Mouse (Mus musculus): Measurements from ENCODE around the gene Zfp687. TPM values are rescaled to one million over a fixed set of nuclear protein-coding genes. Genes with fewer than 3 reads are reported as not detected.

Zfp687 gene
- total RNA-seq, 1 experiment from 2014 or later, result 29.0 TPM

DNA sequence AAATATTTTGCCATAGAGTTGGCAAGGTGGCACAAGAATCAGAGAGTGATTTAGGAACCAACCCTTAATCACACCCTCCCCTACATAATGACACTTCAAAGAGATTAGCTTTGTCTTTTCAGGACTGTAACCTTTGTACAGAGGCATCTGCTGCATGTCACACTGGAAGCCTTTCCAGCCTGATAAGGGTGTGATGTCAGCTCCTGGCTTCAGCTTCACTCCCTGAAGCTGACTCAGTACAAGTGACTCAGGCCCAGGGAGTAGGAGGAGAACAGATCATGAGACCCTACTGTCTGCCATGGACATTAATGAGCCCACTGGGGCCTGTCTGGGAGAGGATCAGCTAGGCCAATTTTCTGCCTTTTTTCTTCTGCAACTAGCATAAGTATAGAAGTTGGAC, 27.7 kb downstream of the Zfp687 start:
- no peak; a peak in 1 of 4 replicates for ATAC-seq (replicated peaks in 1 of 2; ENCODE audit: insufficient read depth in 1 of 2, low FRiP score in 2 of 2, low TSS enrichment in 1 of 2, low read depth in 1 of 2, poor library complexity in 2 of 2, severe bottlenecking in 2 of 2)

DNA sequence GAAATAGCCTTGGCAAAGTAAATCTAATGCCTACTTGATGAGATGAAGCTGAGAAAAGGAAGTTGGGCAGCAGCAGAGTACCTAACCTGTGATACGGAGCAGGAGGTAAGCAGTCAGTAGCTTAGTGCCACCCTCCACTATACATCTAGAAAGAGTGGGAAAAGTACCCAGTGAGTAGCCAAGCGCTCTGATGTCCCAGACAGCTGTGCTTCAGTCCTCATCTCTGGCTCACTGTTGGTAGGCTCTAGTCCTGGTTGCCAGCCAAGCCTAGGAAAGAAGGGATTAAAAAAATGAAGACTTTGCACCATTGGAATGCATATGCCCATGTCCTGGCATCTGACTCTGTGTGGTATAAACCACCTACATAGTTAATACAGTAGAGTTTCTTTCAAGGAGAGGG, 29.7 kb downstream of the Zfp687 start:
- ATAC-seq (replicated peaks in 1 of 2; ENCODE audit: insufficient read depth in 1 of 2, low FRiP score in 2 of 2, low TSS enrichment in 1 of 2, low read depth in 1 of 2, poor library complexity in 2 of 2, severe bottlenecking in 2 of 2), result no peak

- no peak for ATAC-seq (replicated peaks in 1 of 2; ENCODE audit: insufficient read depth in 1 of 2, low FRiP score in 2 of 2, low TSS enrichment in 1 of 2, low read depth in 1 of 2, poor library complexity in 2 of 2, severe bottlenecking in 2 of 2)
Measured at GRCm38 (mm10) chr3:94984312-94984711, 30.9 kb downstream of the Zfp687 start.

GRCm38 (mm10) chr3:94974528-94975422, 40.5 kb downstream of the Zfp687 start, which contains the start of gene Pi4kb:
Gene Pi4kb, plus strand, starts transcription at chr3:94974731.
- peak; percentile 83 to 88 for ATAC-seq (replicated peaks in 1 of 2; ENCODE audit: insufficient read depth in 1 of 2, low FRiP score in 2 of 2, low TSS enrichment in 1 of 2, low read depth in 1 of 2, poor library complexity in 2 of 2, severe bottlenecking in 2 of 2)

DNA sequence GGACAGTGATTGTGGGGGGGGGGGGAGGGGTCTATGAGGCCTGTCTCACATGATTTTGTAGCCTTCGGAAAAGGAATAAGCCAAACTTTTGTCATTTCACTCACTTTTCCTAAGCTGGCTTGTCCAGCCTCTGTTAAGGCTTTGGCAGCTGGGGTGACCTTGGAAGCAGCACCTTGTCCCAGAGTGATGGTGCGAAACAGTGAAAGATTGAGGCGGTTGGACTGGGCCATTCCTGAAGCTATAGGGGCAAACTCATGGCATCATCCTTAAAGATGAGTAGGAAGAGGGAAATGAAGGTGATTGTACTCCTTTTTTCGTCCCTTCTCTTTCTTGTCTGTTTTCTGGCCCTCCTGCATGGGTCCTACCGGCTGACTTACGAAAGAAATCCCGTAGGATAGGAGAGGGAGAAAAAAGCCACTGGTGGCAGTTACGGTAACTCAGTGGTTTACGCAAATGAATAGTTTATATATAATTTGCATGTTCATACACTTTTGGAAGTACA, 41.2 kb downstream of the Zfp687 start:
- no peak for ATAC-seq (replicated peaks in 1 of 2; ENCODE audit: insufficient read depth in 1 of 2, low FRiP score in 2 of 2, low TSS enrichment in 1 of 2, low read depth in 1 of 2, poor library complexity in 2 of 2, severe bottlenecking in 2 of 2)

DNA sequence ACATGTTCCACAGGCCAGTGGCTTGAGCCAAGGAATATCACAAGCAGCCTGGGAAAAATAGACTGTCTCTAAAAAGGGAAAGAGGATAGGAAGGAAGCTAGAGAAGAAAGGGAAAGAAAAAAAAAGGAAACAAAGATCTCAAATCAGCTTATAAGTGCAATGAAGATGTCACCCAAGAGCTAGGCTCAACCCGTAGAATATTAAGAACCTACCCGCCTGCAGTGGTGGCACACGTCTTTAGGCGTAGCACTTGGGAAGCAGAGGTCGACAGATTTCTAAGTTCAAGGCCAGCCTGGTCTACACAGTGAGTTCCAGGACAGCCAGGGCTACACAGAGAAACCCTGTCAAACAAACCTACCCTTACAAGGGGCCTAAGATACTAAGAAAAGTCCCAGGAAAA, 41.6 kb downstream of the Zfp687 start:
- no peak for ATAC-seq (replicated peaks in 1 of 2; ENCODE audit: insufficient read depth in 1 of 2, low FRiP score in 2 of 2, low TSS enrichment in 1 of 2, low read depth in 1 of 2, poor library complexity in 2 of 2, severe bottlenecking in 2 of 2)

GRCm38 (mm10) chr3:94972552-94972951, 42.7 kb downstream of the Zfp687 start:
- no peak for ATAC-seq (replicated peaks in 1 of 2; ENCODE audit: insufficient read depth in 1 of 2, low FRiP score in 2 of 2, low TSS enrichment in 1 of 2, low read depth in 1 of 2, poor library complexity in 2 of 2, severe bottlenecking in 2 of 2)

DNA sequence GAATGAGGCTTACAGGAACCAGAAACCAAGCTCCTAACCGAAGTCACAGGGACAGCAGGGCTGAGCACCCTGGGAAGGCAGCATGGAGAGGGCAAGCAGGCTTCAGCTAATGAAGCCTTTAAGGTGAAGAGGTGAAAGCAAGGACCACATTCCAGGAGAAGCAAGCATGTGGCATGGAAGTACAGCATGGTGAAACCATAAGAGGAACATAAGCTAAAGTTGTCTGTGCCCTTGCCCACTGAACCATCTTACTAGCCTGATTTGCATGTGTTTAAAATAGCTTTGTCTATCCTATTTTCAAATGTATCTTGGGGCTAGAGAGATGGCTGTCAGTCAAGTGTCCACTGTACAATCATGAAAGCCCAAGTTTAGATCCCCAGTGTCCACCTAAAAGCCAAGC, 49.4 kb downstream of the Zfp687 start:
- no peak for ATAC-seq (replicated peaks in 1 of 2; ENCODE audit: insufficient read depth in 1 of 2, low FRiP score in 2 of 2, low TSS enrichment in 1 of 2, low read depth in 1 of 2, poor library complexity in 2 of 2, severe bottlenecking in 2 of 2)

GRCm38 (mm10) chr3:94964989-94965388, 50.3 kb downstream of the Zfp687 start:
- no peak for ATAC-seq (replicated peaks in 1 of 2; ENCODE audit: insufficient read depth in 1 of 2, low FRiP score in 2 of 2, low TSS enrichment in 1 of 2, low read depth in 1 of 2, poor library complexity in 2 of 2, severe bottlenecking in 2 of 2)

GRCm38 (mm10) chr3:94960322-94960721, 54.9 kb downstream of the Zfp687 start:
- no peak for ATAC-seq (replicated peaks in 1 of 2; ENCODE audit: insufficient read depth in 1 of 2, low FRiP score in 2 of 2, low TSS enrichment in 1 of 2, low read depth in 1 of 2, poor library complexity in 2 of 2, severe bottlenecking in 2 of 2)

DNA sequence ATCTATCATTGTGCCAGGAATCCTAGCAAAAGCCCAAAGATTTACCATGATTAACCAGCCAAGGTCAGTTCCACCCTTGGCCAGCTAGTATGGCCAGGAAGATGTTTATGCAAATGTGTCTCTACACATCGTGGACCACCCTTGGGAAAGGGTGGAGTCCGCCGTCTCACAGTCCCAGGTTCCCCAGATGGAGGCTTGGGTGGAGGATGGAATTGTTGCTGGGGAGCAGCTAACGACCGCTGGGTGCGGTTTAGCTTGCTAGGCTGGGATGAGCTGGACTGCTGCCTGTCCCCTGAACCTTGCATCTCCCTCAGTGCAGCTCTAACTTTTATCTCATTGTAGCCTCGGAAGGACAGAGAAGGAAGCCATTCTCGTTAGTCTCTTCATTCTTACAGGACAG, 55.4 kb downstream of the Zfp687 start:
- no peak for ATAC-seq (replicated peaks in 1 of 2; ENCODE audit: insufficient read depth in 1 of 2, low FRiP score in 2 of 2, low TSS enrichment in 1 of 2, low read depth in 1 of 2, poor library complexity in 2 of 2, severe bottlenecking in 2 of 2)

DNA sequence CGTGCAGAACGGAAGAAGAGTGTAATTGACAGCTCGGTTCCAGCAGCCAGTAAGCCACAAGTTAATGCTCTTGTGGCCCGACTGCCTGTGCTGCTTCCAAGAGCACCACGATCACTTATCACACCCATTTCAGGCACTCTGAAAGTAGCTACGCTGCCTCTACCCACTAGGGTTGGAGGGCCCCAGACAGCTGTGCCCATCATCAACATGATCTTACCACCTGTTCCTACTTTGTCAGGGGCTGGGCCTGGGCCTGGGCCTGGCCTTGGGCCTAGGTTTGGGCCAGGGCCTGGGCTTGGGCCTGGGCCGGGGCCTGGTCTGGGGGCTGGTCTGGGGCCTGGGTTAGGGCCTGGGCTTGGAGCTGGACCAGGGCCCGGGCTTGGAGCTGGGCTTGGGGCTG, 57.0 kb downstream of the Zfp687 start:
- no peak for ATAC-seq (replicated peaks in 1 of 2; ENCODE audit: insufficient read depth in 1 of 2, low FRiP score in 2 of 2, low TSS enrichment in 1 of 2, low read depth in 1 of 2, poor library complexity in 2 of 2, severe bottlenecking in 2 of 2)

Other genes starting within 250 kb of the Zfp687 start
- gene Cgn, start 229.0 kb downstream of the Zfp687 start, total RNA-seq (2017), result not detected in 2 replicates
- gene Pogz, start 177.9 kb downstream of the Zfp687 start, total RNA-seq (2017), result 25.1 and 26.9 TPM in 2 replicates
- 170 and 200 TPM in 2 replicates for gene Psmb4, start 128.5 kb downstream of the Zfp687 start, total RNA-seq (2017)
- gene Selenbp1, start 82.4 kb downstream of the Zfp687 start, total RNA-seq (2017), result 40.0 and 49.6 TPM in 2 replicates
- 28.1 and 39.0 TPM in 2 replicates for gene Rfx5, start 61.4 kb downstream of the Zfp687 start, total RNA-seq (2017)
- 28.3 and 34.2 TPM in 2 replicates for gene Pi4kb, start 40.7 kb downstream of the Zfp687 start, total RNA-seq (2017)
- gene Psmd4, start 27.2 kb upstream of the Zfp687 start, total RNA-seq (2017), result 164 and 233 TPM in 2 replicates
- gene Pip5k1a, start 91.5 kb upstream of the Zfp687 start, total RNA-seq (2017), result 20.9 and 23.1 TPM in 2 replicates
- 63.2 and 229 TPM in 2 replicates for gene Vps72, start 95.6 kb upstream of the Zfp687 start, total RNA-seq (2017)
- 0.63 TPM in 1 of 2 replicates, not detected in the other for gene Tmod4, start 109.0 kb upstream of the Zfp687 start, total RNA-seq (2017)
- gene Scnm1, start 118.6 kb upstream of the Zfp687 start, total RNA-seq (2017), result 96.4 and 116 TPM in 2 replicates
- gene Lysmd1, start 118.6 kb upstream of the Zfp687 start, total RNA-seq (2017), result 8.6 and 10.4 TPM in 2 replicates
- 15.2 and 16.3 TPM in 2 replicates for gene Tnfaip8l2, start 126.9 kb upstream of the Zfp687 start, total RNA-seq (2017)
- 0.31 and 1.3 TPM in 2 replicates for gene Sema6c, start 145.0 kb upstream of the Zfp687 start, total RNA-seq (2017)
- 51.7 and 52.8 TPM in 2 replicates for gene Gabpb2, start 202.5 kb upstream of the Zfp687 start, total RNA-seq (2017)
- 60.3 and 67.5 TPM in 2 replicates for gene Cdc42se1, start 213.3 kb upstream of the Zfp687 start, total RNA-seq (2017)
- 8.2 and 13.0 TPM in 2 replicates for gene Mllt11, start 216.7 kb upstream of the Zfp687 start, total RNA-seq (2017)
- 1.6 and 2.3 TPM in 2 replicates for gene Gm128, start 226.2 kb upstream of the Zfp687 start, total RNA-seq (2017)
- gene Bnipl, start 235.7 kb upstream of the Zfp687 start, total RNA-seq (2017), result not detected in 2 replicates